Mouse (Mus musculus): Measurements from ENCODE around the gene Tbc1d22b. TPM values are rescaled to one million over a fixed set of nuclear protein-coding genes. Genes with fewer than 3 reads are reported as not detected.

Tbc1d22b gene
- polyA plus RNA-seq, 1 experiment from 2014 or later, result 19.9 TPM

DNA sequence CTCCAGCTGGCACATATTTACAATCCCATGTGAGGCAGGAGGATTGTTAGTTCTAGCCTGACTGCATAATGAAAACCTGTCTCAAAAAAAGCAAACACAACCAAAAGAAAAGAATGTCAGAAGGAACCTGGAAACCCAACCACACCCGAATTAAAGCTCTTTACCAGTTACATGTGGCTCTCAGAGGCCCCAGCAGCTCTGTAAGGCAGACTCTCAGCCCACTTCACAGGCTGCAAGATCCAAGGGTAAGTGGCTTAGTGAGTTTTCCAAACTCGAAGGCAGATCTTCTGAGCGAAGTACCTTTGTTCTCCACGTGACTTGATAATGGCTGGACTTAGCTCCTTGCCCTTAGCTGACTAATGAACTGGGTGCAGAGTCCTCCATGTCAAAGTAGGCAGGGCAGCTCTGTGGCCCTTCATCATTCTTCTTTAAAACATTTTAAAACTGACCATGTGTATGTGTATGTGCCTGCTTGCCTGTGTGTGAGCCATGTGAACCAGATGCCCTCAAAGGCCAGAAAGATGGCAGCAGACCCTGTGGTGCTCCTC lies 30.1 kb downstream of the Tbc1d22b start:
- ATAC-seq (ENCODE audit: insufficient read depth, low FRiP score, low TSS enrichment), result no peak
- no peaks in the 10 kb centered on the region for H3K9me3 ChIP-seq (ENCODE audit: control insufficient read depth, low read length)
- no peak overlapping the region for H3K9ac ChIP-seq (ENCODE audit: low read length)
- no peak overlapping the region for H3K4me2 ChIP-seq (ENCODE audit: low read depth)
- WGBS, result 91% methylated on average over 4 of the region's 4 CpGs
- H3K4me1 ChIP-seq (ENCODE audit: control insufficient read depth, insufficient read depth, low read length), result no peaks in the 10 kb centered on the region
- H3K36me3 ChIP-seq (ENCODE audit: control insufficient read depth, insufficient read depth, low read length), result peaks cover 6% of the 10 kb centered on the region
- no peak for DNase-seq (ENCODE audit: low spot score)
- no peaks in the 10 kb centered on the region for H3K27me3 ChIP-seq (ENCODE audit: control insufficient read depth, insufficient read depth, low read length)
- H3K27ac ChIP-seq (ENCODE audit: low read depth, low read length), result no peak overlapping the region
- no peak overlapping the region for H3K4me3 ChIP-seq (ENCODE audit: low read depth, low read length)

DNA sequence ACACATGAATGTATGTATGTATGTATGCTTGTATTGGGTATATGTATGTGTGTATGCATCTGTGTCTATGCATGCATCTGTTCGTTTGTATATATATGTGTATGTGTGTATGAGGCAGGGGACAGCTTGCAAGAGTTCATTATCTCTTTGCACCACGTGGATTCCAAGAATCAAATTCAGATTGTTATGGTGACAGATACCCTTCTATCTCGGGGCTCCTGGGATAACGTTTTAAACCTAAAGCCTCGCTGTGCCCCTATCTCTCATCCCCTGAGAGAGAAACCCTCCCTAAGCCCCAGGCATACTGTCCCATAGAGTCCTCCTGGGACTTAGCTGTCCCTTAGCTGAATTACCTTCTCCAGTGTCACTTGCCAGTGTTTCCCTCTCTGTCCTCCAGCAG lies 34.0 kb downstream of the Tbc1d22b start:
- no peak overlapping the region for H3K27ac ChIP-seq (ENCODE audit: low read depth, low read length)
- no peak overlapping the region for H3K9ac ChIP-seq (ENCODE audit: low read length)
- no peaks in the 10 kb centered on the region for H3K9me3 ChIP-seq (ENCODE audit: control insufficient read depth, low read length)
- DNase-seq (ENCODE audit: low spot score), result no peak
- no peak for ATAC-seq (ENCODE audit: insufficient read depth, low FRiP score, low TSS enrichment)
- WGBS, result 89% methylated on average over 5 of the region's 5 CpGs
- no peaks in the 10 kb centered on the region; the same call in 1 of the 2 replicates for H3K36me3 ChIP-seq (ENCODE audit: control insufficient read depth, insufficient read depth, low read length)
- H3K27me3 ChIP-seq (ENCODE audit: control insufficient read depth, insufficient read depth, low read length), result no peaks in the 10 kb centered on the region
- H3K4me2 ChIP-seq (ENCODE audit: low read depth), result no peak overlapping the region
- H3K4me3 ChIP-seq (ENCODE audit: low read depth, low read length), result no peak overlapping the region
- H3K4me1 ChIP-seq (ENCODE audit: control insufficient read depth, insufficient read depth, low read length), result no peaks in the 10 kb centered on the region

DNA sequence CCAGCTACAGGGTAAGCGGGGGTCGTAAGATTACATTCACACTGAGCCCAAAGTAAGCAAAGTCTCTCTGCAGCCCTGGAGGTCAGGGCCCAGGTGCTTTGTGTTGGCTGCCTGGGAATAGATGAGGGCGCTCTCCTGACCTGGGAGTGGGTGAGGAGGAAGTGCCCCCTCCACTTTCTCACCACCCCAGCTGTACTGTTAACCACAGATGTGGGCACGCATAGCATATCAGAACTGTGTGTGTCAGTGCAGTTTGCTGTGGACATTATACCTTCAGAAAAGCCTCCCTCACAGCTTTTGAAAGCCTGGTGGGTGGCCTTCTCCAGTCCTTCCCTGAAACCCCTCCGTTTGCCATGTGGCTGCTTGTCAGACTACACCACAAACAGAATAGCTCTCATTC lies 34.7 kb downstream of the Tbc1d22b start:
- Histone ChIP-seq H3K36me3 (ENCODE audit: control insufficient read depth, insufficient read depth, low read length) (no peaks in the 10 kb centered on the region; the same call in 1 of the 2 replicates), H3K4me1 (ENCODE audit: control insufficient read depth, insufficient read depth, low read length) (no peaks in the 10 kb centered on the region; the same call in 1 of the 2 replicates), H3K4me2 (ENCODE audit: low read depth) (no peak overlapping the region), H3K4me3 (ENCODE audit: low read depth, low read length) (no peak overlapping the region), H3K27me3 (ENCODE audit: control insufficient read depth, insufficient read depth, low read length) (no peaks in the 10 kb centered on the region), H3K27ac (ENCODE audit: low read depth, low read length) (no peak overlapping the region), H3K9ac (ENCODE audit: low read length) (no peak overlapping the region), H3K9me3 (ENCODE audit: control insufficient read depth, low read length) (no peaks in the 10 kb centered on the region)
- ATAC-seq (ENCODE audit: insufficient read depth, low FRiP score, low TSS enrichment) (no peak), DNase-seq (ENCODE audit: low spot score) (no peak)
- 83% methylated on average over 5 of the region's 5 CpGs for WGBS

DNA sequence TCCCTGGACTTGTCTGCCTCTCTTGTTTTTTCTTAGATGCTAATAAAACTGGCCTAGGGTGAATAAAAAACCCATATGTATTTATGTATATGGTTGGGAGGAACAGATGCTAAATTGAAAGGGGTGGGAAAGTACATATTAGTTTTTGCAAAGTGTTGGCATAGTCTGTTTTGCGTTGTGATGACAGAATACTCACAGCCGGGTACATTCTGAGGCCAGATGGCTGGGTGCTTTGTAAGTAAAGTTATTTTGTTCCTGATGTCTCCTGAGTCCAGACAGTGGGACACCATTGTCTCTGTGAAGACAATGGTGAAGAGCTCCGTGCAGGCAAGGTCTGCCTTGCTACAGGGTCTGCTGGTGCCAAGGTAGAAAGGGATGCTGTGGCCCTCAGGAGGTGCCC lies 35.2 kb downstream of the Tbc1d22b start:
- Histone ChIP-seq H3K36me3 (ENCODE audit: control insufficient read depth, insufficient read depth, low read length) (no peaks in the 10 kb centered on the region; the same call in 1 of the 2 replicates), H3K9me3 (ENCODE audit: control insufficient read depth, low read length) (no peaks in the 10 kb centered on the region), H3K4me1 (ENCODE audit: control insufficient read depth, insufficient read depth, low read length) (peaks cover 2% of the 10 kb centered on the region), H3K27me3 (ENCODE audit: control insufficient read depth, insufficient read depth, low read length) (no peaks in the 10 kb centered on the region), H3K4me2 (ENCODE audit: low read depth) (no peak overlapping the region), H3K27ac (ENCODE audit: low read depth, low read length) (no peak overlapping the region), H3K4me3 (ENCODE audit: low read depth, low read length) (no peak overlapping the region), H3K9ac (ENCODE audit: low read length) (no peak overlapping the region)
- ATAC-seq (ENCODE audit: insufficient read depth, low FRiP score, low TSS enrichment) (no peak), DNase-seq (ENCODE audit: low spot score) (no peak)
- 74% methylated on average over 3 of the region's 3 CpGs for WGBS

DNA sequence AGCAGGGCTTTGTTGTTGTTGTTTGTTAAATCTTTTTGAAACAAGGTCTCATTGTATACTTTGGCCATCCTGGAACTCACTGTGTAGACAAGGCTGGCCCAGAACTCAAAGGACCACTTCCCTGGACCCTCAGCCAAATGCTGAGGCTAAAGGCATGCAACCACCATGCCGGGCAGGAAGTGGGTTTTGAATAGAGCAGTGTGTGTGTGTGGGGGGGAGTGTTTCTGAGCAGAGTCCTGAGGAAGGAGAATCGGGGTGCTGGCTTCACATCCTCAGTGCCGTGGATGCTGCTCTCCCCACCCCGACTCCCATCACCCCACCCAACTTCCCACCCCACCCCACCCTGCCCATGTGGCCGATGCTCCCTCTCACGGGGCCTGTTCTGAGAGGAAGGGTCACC lies 35.9 kb downstream of the Tbc1d22b start:
- Histone ChIP-seq H3K4me3 (ENCODE audit: low read depth, low read length) (no peak overlapping the region), H3K9me3 (ENCODE audit: control insufficient read depth, low read length) (no peaks in the 10 kb centered on the region), H3K4me1 (ENCODE audit: control insufficient read depth, insufficient read depth, low read length) (peaks cover 4% of the 10 kb centered on the region), H3K27me3 (ENCODE audit: control insufficient read depth, insufficient read depth, low read length) (no peaks in the 10 kb centered on the region), H3K36me3 (ENCODE audit: control insufficient read depth, insufficient read depth, low read length) (no peaks in the 10 kb centered on the region; the same call in 1 of the 2 replicates), H3K4me2 (ENCODE audit: low read depth) (no peak overlapping the region), H3K27ac (ENCODE audit: low read depth, low read length) (no peak overlapping the region), H3K9ac (ENCODE audit: low read length) (no peak overlapping the region)
- 93% methylated on average over 6 of the region's 6 CpGs for WGBS
- ATAC-seq (ENCODE audit: insufficient read depth, low FRiP score, low TSS enrichment) (no peak), DNase-seq (ENCODE audit: low spot score) (no peak)

DNA sequence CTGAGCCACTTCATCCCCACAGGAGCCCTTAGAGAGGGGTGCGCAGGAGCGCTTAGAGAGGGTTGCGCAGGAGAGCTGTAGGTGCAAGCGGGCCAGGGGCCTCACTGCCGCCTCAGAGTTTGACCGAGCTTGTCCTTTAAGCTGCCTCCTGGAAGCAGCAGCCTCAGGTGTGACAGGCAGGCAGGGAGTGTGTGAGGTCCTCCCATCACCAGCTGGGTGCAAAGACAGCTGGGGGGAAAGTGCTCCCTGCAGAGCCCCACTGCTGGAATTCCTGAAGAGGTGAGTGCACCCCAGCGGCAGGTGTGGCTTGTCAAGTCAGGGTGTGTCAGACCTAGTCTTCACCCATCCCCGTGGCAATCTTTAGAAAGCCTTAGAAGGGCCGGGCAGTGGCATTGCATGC lies 37.3 kb downstream of the Tbc1d22b start:
- no peak overlapping the region for H3K4me3 ChIP-seq (ENCODE audit: low read depth, low read length)
- H3K27ac ChIP-seq (ENCODE audit: low read depth, low read length), result no peak overlapping the region

DNA sequence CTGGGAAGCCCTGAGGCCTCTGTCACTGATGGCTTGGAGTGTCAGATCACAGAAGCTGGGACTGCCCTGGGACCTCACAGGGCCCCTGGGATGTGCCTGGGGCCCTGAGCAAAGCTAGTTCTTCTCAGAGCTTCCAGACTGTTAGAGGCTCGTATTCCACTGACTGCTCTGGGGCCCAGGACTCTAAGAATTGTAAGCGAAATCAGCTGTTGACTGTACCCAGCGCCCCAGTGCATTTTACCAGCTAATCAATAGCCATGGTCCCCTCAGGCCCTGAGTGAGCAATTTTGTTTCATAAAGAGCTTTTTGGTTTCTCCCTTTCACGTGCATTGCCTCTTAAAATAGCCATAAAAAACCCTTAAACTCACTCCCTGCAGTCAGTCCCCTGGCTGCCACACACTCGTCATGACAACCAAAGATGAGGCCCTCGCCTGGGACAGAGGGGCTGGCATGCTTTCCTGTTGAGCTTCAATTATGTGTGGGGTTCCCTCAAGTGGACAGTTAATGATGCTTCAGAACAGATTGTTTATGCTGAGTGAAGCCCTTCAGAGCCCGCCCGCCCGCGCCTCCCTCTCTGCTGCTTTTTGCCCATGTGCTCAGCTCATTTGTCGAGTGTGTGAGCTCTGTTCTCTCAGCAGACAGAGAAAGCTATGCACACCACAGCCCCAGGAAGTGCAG lies 39.8 kb downstream of the Tbc1d22b start:
- peak overlapping the region; percentile 35; the same call in 1 of the 2 replicates for H3K27ac ChIP-seq (ENCODE audit: low read depth, low read length)
- no peak overlapping the region for H3K4me2 ChIP-seq (ENCODE audit: low read depth)
- H3K27me3 ChIP-seq (ENCODE audit: control insufficient read depth, insufficient read depth, low read length), result no peaks in the 10 kb centered on the region
- DNase-seq (ENCODE audit: low spot score), result peak; percentile 35
- no peaks in the 10 kb centered on the region for H3K9me3 ChIP-seq (ENCODE audit: control insufficient read depth, low read length)
- peak; percentile 35; the same call in 1 of the 2 replicates for ATAC-seq (ENCODE audit: insufficient read depth, low FRiP score, low TSS enrichment)
- no peaks in the 10 kb centered on the region; the same call in 1 of the 2 replicates for H3K36me3 ChIP-seq (ENCODE audit: control insufficient read depth, insufficient read depth, low read length)
- H3K9ac ChIP-seq (ENCODE audit: low read length), result no peak overlapping the region
- no peak overlapping the region for H3K4me3 ChIP-seq (ENCODE audit: low read depth, low read length)
- peaks cover 4% of the 10 kb centered on the region for H3K4me1 ChIP-seq (ENCODE audit: control insufficient read depth, insufficient read depth, low read length)
- 36% methylated on average over 11 of the region's 11 CpGs for WGBS

More for the DNA sequence above, 37.3 kb downstream of the Tbc1d22b start:
- H3K9me3 ChIP-seq (ENCODE audit: control insufficient read depth, low read length), result no peaks in the 10 kb centered on the region
- no peaks in the 10 kb centered on the region; the same call in none of the 2 replicates for H3K36me3 ChIP-seq (ENCODE audit: control insufficient read depth, insufficient read depth, low read length)
- no peak for DNase-seq (ENCODE audit: low spot score)
- H3K4me1 ChIP-seq (ENCODE audit: control insufficient read depth, insufficient read depth, low read length), result peaks cover 4% of the 10 kb centered on the region
- ATAC-seq (ENCODE audit: insufficient read depth, low FRiP score, low TSS enrichment), result no peak
- H3K27me3 ChIP-seq (ENCODE audit: control insufficient read depth, insufficient read depth, low read length), result no peaks in the 10 kb centered on the region
- 86% methylated on average over 9 of the region's 9 CpGs for WGBS
- no peak overlapping the region for H3K9ac ChIP-seq (ENCODE audit: low read length)
- no peak overlapping the region for H3K4me2 ChIP-seq (ENCODE audit: low read depth)

DNA sequence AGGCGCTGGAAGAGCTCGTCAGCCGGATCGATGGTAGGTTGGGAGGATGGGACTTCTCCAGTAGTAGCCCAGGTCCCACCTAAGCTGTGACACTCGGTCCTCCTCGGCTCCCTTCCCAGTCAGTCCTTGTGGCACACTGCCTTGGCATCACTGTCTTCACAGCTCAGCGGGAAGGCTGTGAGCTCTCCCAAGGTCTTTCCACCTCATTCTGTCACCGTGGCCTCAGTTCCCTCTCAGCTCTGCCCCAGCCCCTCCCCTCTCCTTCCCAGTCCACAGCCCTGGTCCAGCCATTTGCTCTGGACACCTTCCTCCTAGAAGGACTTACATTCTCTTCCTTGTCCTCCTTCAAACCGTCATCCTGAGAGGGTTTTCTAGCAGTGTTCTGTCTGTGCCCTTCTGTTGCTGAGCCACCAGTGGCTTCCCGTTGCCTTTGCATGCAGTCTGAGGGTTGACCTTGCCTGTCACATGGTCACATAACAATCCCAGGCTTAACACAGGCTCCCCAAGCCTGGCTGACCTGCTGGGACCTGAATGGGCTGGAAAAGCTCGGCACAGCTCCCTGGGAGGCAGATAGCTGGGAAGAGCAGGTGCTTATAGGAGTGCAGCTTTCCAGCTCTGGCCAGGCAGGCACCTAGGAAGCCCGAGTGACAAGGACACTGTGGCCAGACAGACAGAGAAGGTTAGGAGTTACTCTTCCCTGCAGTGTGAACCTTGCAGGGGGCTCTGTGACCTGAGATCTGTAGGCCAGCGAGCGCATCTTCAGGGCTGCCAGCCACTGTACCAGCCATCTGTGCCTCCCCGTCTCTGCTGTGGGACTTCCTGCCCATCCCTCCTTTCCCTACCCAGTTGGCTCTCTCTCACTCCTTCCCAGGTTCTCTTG lies 46.5 kb downstream of the Tbc1d22b start:
- H3K36me3 ChIP-seq (ENCODE audit: control insufficient read depth, insufficient read depth, low read length), result peaks cover 2% of the 10 kb centered on the region; the same call in 1 of the 2 replicates
- no peak for DNase-seq (ENCODE audit: low spot score)
- H3K27ac ChIP-seq (ENCODE audit: low read depth, low read length), result no peak overlapping the region
- no peak overlapping the region for H3K4me3 ChIP-seq (ENCODE audit: low read depth, low read length)
- no peaks in the 10 kb centered on the region for H3K27me3 ChIP-seq (ENCODE audit: control insufficient read depth, insufficient read depth, low read length)
- WGBS, result 80% methylated on average over 15 of the region's 15 CpGs
- ATAC-seq (ENCODE audit: insufficient read depth, low FRiP score, low TSS enrichment), result no peak
- H3K4me2 ChIP-seq (ENCODE audit: low read depth), result no peak overlapping the region
- H3K9ac ChIP-seq (ENCODE audit: low read length), result peak overlapping the region; percentile 19
- peaks cover 11% of the 10 kb centered on the region for H3K4me1 ChIP-seq (ENCODE audit: control insufficient read depth, insufficient read depth, low read length)
- H3K9me3 ChIP-seq (ENCODE audit: control insufficient read depth, low read length), result no peaks in the 10 kb centered on the region
